Mouse (Mus musculus): ENCODE data around the gene Sema4d. TPM values are rescaled to one million over a fixed set of nuclear protein-coding genes. Genes with fewer than 3 reads are reported as not detected.

Gene Sema4d
- total RNA-seq, 2 experiments from 2014 or later: 86.3 to 97.1 TPM

Small RNA genes within 50 kb of the gene (microRNA-seq; reads per million reads assigned to microRNA genes)
- 0 reads per million in 2 experiments for gene Gm23566

Other genes with a start within 250 kb of the Sema4d start
- gene Shc3, start 224.3 kb downstream of the Sema4d start, total RNA-seq (2021): 100 to 1,000 TPM; 214 to 217 TPM
- gene Cks2, start 148.5 kb downstream of the Sema4d start, total RNA-seq (2021): 1 to 10 TPM in 1 of 2 experiments, under 1 TPM in 1; 0.96 to 2.0 TPM
- 10 to 100 TPM; 19.4 to 20.3 TPM for gene Secisbp2, start 142.1 kb downstream of the Sema4d start, total RNA-seq (2021)
- gene Gadd45g, start 52.9 kb upstream of the Sema4d start, total RNA-seq (2021): 10 to 100 TPM; 11.6 to 16.9 TPM

Data from left cerebral cortex, postnatal 25 days (tissue).